Mouse (Mus musculus) neural tube, embryonic 13.5 days (tissue): ENCODE measurements around the gene Fgf23. TPM values are rescaled to one million over a fixed set of nuclear protein-coding genes. Genes with fewer than 3 reads are reported as not detected.

Experiments
- ATAC-seq: fragments of 200-750 bp; cut with Nextera tagmentation; 2 replicates; pipeline ENCODE4 v1.8.0; 2017; ENCODE audit warnings: low read depth, mild to moderate bottlenecking, moderate TSS enrichment, moderate library complexity
- H3K27ac ChIP-seq: fragments of 300-500 bp; sonication (generic); replicated peaks from 2 replicates; pipeline ENCODE4 v1.5.1; 2015; ENCODE audit warnings: moderate library complexity, mild to moderate bottlenecking, inconsistent platforms
- H3K27me3 ChIP-seq: fragments of 300-500 bp; sonication (generic); 2 replicates; pipeline ENCODE4 v1.6.1; 2015; ENCODE audit warnings: mild to moderate bottlenecking, inconsistent platforms
- H3K36me3 ChIP-seq: fragments of 300-500 bp; sonication (generic); 2 replicates; pipeline ENCODE4 v1.6.1; 2015; ENCODE audit warnings: mild to moderate bottlenecking, inconsistent platforms
- H3K4me1 ChIP-seq: fragments of 300-500 bp; sonication (generic); replicated peaks from 2 replicates; pipeline ENCODE4 v1.6.1; 2015; ENCODE audit warnings: inconsistent platforms
- H3K4me2 ChIP-seq: fragments of 300-500 bp; sonication (generic); 2 replicates; pipeline ENCODE4 v1.6.1; 2015; ENCODE audit warnings: inconsistent platforms, mild to moderate bottlenecking, moderate library complexity
- H3K4me3 ChIP-seq: fragments of 300-500 bp; sonication (generic); 2 replicates; pipeline ENCODE4 v1.5.1; 2015; ENCODE audit warnings: mild to moderate bottlenecking, inconsistent platforms
- H3K9ac ChIP-seq: fragments of 300-500 bp; sonication (generic); 2 replicates; pipeline ENCODE4 v1.6.1; 2015; ENCODE audit warnings: moderate library complexity, mild to moderate bottlenecking, inconsistent platforms
- H3K9me3 ChIP-seq: fragments of 300-500 bp; sonication (generic); 2 replicates; pipeline ENCODE4 v1.6.1; 2016; ENCODE audit warnings: inconsistent platforms
- WGBS: fragments of 180-500 bp; shearing (Covaris S2); methylation state at CpG from one replicate; pipeline ENCODE4 v1.1.7; 2015; 5-methylcytosine and 5-hydroxymethylcytosine counted together
- polyA plus RNA-seq: library from polyadenylated mRNA; unstranded; fragments of >200 nt; fragmentation: Nextera tagmentation; extraction: Ambion mirVana; gene quantifications from 2 replicates; pipeline ENCODE4 v1.2.1, GENCODE M21; 2015

Gene Fgf23
- polyA plus RNA-seq, 1 experiment from 2014 or later: not detected

GRCm38 (mm10) chr6:127122996-127123395 lies 50.3 kb downstream of the Fgf23 start:
- Histone ChIP-seq H3K9ac (no peak overlapping the region), H3K4me3 (no peak overlapping the region), H3K4me2 (no peak overlapping the region), H3K27me3 (no peaks in the 10 kb centered on the region), H3K27ac (no peak overlapping the region), H3K4me1 (no peaks in the 10 kb centered on the region), H3K36me3 (peaks cover 4% of the 10 kb centered on the region; the same call in 1 of the 2 replicates), H3K9me3 (no peaks in the 10 kb centered on the region)
- ATAC-seq: no peak
- 86% methylated on average over 5 of the region's 5 CpGs for WGBS

DNA sequence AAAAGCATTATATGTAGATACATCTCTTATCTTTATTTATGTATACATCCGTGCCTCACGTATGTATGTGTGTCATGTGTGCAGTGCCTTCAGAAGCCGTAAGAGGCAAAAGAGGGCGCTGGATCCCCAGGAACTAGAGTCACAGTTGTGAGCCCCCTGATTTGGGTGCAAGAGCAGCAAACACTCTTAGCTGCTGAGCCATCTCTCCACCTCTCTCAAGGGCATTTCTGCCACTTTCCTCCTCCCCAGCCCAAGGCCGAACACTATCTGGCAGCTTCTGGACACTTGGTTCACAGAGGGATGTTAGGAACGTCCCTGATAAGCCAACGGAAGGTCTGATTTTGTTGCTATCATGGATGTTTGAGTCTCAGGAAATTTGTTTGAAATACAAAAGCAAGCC lies 50.8 kb downstream of the Fgf23 start:
- no peak overlapping the region for H3K4me3 ChIP-seq
- peaks cover 6% of the 10 kb centered on the region; the same call in 1 of the 2 replicates for H3K36me3 ChIP-seq
- WGBS: 89% methylated on average over 7 of the region's 7 CpGs
- H3K4me1 ChIP-seq: no peaks in the 10 kb centered on the region
- no peak overlapping the region for H3K4me2 ChIP-seq
- H3K9me3 ChIP-seq: no peaks in the 10 kb centered on the region
- no peak overlapping the region for H3K9ac ChIP-seq
- no peak overlapping the region for H3K27ac ChIP-seq
- ATAC-seq: no peak
- H3K27me3 ChIP-seq: no peaks in the 10 kb centered on the region

- H3K27me3 ChIP-seq: no peaks in the 10 kb centered on the region
- H3K9me3 ChIP-seq: no peaks in the 10 kb centered on the region
- ATAC-seq: no peak
- no peak overlapping the region for H3K4me2 ChIP-seq
- H3K27ac ChIP-seq: no peak overlapping the region
- no peak overlapping the region for H3K9ac ChIP-seq
- 93% methylated on average over 14 of the region's 14 CpGs for WGBS
- peaks cover 10% of the 10 kb centered on the region; the same call in 1 of the 2 replicates for H3K36me3 ChIP-seq
- H3K4me3 ChIP-seq: no peak overlapping the region
- peaks cover 12% of the 10 kb centered on the region; the same call in 1 of the 2 replicates for H3K4me1 ChIP-seq
Measured at GRCm38 (mm10) chr6:127129659-127130058, 57.0 kb downstream of the Fgf23 start.

GRCm38 (mm10) chr6:127130377-127130776 lies 57.7 kb downstream of the Fgf23 start:
- Histone ChIP-seq H3K36me3 (peaks cover 10% of the 10 kb centered on the region; the same call in 1 of the 2 replicates), H3K9me3 (no peaks in the 10 kb centered on the region), H3K27ac (no peak overlapping the region), H3K4me3 (no peak overlapping the region), H3K4me2 (no peak overlapping the region), H3K27me3 (no peaks in the 10 kb centered on the region), H3K4me1 (peaks cover 13% of the 10 kb centered on the region; the same call in 1 of the 2 replicates), H3K9ac (no peak overlapping the region)
- no peak for ATAC-seq
- WGBS: 79% methylated on average over 13 of the region's 13 CpGs

Other genes with a start within 250 kb of the Fgf23 start
- 209 TPM in 2 replicates for gene Ndufa9, start 223.8 kb upstream of the Fgf23 start, polyA plus RNA-seq
- not detected in 2 replicates for gene Akap3, start 219.8 kb upstream of the Fgf23 start, polyA plus RNA-seq
- 0.50 TPM in 1 of 2 replicates, not detected in the other for gene Dyrk4, start 151.1 kb upstream of the Fgf23 start, polyA plus RNA-seq
- 10.8 and 13.6 TPM in 2 replicates for gene Rad51ap1, start 133.3 kb upstream of the Fgf23 start, polyA plus RNA-seq
- gene D6Wsu163e, start 132.9 kb upstream of the Fgf23 start, polyA plus RNA-seq: 30.5 and 35.5 TPM in 2 replicates
- gene Fgf6, start 57.3 kb upstream of the Fgf23 start, polyA plus RNA-seq: 0.25 TPM in 1 of 2 replicates, not detected in the other
- 6.2 and 7.1 TPM in 2 replicates for gene Tigar, start 36.7 kb downstream of the Fgf23 start, polyA plus RNA-seq
- gene Ccnd2, start 79.3 kb downstream of the Fgf23 start, polyA plus RNA-seq: 158 and 242 TPM in 2 replicates